Mouse (Mus musculus) retina, embryonic 14.5 days (tissue): ENCODE measurements around the gene Slc25a21.

Experiments used
- DNase-seq: peaks from one replicate; pipeline ENCODE4 v3.0.0-alpha.2; 2015; ENCODE audit warnings: low spot score

Slc25a21 gene

DNA sequence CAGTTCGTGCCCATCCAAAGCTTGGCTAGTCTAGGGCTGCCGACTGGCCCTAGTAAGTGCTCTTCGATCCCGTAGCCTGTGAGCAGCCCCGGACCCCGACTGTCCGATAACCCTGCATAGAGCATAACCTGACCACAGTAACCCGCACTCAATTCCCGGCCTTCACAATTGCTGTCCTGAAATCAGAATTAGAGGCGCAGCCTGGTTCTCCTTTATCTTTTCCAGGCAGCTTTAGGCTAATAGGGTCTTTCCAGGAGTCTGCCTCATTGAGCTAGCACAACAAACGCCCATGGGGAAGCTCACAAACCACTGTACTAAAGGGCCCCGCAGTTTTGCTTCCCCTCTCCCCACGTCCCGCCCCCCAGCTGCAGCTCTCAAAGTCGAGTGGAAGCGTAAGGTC is 506.9 kb downstream of the Slc25a21 start:
- DNase-seq = no peak

DNA sequence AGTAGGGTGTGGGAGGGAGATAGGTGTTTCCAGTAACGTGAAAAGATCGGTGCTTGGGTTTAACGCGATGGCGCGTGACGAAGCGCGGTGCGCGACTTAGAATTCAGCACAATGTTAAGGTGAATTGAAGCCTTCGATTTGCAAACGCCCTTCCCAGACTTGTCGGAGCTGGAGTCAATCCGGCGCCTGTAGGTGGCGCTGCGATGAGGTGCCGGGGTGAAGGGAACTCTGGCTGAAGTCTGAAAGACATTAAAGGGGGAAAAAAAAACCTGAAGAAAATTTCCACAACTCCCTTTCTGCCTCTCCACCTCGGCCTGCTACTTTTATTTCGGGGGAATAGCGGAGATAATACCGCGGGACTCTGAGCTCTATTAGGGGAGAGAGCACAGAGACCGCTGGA is 507.5 kb downstream of the Slc25a21 start:
- DNase-seq = peak; percentile 74

DNA sequence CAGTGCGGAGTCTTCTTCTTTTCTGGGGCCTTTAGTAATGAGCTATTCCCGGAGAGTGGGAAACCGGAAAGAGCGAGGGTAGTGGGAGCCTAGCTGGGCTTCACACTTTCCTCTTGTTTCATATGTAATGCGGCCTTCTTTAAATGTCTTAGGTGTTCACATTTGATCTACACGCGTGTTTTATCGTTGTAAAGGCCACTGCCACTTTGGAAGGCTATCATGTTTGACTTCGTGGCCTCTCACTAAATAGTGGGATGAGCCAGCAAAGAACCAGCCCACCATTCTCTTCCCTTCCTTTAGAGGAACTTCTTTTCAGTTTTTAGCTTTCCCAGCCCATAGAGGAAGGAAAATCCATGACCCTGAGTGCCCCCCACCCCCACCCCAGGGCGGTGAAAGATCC is 507.9 kb downstream of the Slc25a21 start:
- DNase-seq = no peak

DNA sequence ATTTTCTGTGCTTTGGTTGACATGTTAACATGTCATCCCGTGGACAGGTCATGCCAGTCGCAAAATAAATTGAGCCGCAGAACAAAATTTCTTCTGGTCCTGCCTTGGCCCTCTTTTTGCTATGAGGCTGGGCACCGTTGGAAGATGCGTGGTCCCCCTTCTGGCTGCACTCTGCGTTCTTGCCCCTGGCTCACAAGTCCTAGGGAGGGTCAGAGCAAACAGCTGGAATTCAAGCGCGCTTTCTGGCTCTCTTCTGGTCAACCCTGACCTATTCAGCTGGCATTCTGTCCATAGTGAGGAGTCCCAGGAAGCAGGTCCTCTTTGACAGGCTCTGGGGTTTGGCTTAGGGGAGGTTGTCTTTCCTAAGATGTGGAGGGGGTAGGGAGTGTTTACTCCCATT is 508.4 kb downstream of the Slc25a21 start:
- DNase-seq = no peak

DNA sequence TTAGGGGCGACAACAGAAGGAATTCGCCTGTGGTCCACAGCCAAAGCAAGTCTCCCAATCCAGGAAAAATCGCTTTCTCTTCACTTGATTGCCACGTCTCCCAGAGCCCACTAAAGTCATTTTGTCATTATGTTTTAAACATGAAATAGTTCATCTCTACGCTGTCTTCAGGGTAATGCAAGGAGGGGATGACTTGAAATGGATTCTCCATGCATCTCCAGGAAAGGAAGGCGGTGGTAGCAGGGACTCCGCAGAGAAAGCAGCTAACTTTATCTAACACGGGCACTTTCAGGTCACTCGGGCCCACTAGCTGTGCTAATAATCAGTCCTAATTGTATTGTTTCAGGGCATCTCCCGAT is 508.8 kb downstream of the Slc25a21 start:
- DNase-seq = peak; percentile 39

DNA sequence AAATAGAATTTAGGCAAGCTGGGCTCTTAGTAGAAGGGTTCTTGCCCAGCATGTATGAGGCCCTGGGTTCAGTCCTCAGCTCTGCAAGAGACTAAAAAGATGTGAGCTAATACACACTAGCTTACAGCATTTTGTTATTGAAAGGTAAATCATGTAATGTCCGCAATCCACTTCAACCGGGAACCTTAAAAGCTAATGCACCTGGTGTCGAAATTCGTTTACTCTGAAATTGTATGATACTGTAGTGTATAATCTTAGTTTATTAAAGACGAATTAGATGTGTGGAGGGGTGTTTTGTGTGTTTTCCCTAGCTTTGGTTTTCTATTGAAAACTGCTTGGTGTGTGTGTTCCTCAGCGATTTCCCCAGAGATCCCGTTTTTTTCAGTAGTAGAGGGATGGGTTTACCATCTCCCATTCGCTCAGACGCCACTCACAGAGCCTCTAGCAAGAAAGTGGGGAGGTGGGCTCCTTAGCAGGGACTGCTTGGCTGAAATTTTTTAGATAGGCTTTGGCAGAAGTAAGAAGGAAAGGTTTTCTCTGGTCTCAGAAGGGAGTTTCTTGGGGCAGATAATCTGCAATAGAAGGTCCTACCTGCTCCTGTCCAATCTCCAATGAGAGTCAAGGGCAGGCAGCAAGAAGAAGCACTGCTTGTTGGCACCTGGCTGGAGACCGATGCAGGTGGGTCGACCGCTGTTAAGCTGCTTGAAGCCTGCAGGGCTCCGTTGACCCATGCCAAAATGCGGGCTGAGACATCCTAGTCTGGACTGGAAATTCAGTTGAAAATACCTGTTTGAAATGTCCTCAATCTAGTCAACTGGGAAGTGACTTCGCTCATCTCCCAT is 509.4 kb downstream of the Slc25a21 start:
- DNase-seq = peak; percentile 51

DNA sequence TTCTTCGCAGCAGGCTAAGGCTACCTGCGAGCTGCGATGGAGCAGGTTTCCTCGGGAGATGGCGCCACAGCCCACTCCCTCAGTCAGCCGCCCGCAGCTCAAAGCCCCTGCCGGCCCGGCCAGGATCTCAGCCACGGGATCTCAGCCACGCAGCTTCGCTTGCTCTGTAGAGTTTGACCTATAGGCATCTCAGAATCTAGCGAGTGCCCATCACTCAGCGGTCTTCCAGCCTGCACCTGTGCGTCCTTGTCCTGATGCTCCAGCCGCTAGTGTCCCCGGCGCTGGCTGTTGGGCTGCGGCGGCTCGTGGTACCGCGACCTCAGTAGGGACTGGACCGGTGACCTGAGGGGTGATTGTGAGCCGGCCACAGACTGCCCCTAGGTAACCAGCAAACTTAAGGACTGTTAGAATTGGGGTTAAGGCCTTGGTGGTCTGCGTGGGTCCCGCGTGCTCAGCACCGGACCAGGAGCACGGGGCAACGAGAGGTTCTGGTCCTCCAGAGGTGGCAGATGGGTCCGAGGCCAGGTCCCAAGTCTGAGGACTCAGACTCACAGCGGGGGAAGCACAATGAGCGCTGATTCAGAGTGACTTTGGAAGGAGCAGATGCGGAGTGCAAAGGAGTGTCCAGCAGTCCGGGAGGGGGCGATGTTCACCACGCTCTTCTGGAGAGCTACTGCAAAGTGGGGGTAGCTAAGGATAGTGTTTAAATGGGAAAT is 516.0 kb downstream of the Slc25a21 start:
- DNase-seq = peak; percentile 71

DNA sequence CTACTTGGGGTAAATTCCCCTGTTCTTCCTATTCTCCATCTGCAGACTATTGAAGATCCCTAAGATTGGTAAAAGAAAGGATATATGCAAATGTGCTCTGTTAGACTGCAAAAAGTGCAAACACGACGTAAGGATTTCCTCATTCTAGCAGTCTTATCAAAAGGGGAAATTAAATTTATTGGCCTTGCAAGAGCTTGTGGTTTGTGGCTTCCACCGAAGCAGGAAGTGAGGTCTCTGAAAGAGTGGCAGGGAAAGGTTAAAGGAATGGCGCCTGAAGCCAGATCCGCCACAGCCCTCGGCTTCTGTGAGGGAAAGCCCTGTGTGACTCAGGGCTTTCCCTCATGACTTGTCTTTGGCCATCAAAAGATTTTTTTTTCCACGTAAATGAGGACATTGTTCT is 519.7 kb downstream of the Slc25a21 start:
- no peak for DNase-seq

DNA sequence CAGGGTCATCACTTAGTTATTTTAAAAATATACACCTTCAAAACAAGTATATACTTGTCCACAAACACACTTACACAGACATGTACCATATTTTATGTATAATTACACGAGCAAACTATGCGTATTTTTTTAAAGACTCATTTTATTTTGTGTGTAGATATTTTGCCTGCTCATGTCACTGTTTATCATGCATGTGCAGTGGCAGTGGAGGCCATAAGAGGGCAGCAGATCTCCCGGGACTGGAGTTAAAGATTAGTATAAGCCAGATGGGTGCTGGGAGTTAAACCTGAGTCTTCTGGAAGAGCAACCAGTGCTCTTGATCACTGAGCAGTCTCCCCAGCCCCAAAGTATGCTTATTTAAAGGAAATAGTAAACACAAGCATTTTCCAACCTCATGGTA is 522.5 kb downstream of the Slc25a21 start:
- peak; percentile 56 for DNase-seq

DNA sequence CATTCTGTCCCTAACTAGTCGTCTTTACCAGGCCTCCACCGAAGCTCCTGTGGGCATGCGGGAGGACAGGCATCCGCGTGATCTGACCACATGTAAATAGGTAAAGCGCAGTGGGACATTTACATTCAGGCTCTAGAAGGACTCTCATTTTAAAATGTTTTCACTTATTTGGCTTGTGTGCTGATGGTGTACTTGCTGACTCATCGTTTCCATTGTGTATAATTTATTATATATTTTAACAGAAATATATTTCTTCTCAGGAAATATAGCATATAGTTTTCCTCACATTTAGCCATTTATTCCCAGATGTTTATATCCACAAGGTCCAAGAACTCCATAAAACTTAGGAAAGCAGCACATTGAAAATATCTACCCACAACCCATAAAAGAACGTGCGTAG is 526.5 kb downstream of the Slc25a21 start:
- no peak for DNase-seq

DNA sequence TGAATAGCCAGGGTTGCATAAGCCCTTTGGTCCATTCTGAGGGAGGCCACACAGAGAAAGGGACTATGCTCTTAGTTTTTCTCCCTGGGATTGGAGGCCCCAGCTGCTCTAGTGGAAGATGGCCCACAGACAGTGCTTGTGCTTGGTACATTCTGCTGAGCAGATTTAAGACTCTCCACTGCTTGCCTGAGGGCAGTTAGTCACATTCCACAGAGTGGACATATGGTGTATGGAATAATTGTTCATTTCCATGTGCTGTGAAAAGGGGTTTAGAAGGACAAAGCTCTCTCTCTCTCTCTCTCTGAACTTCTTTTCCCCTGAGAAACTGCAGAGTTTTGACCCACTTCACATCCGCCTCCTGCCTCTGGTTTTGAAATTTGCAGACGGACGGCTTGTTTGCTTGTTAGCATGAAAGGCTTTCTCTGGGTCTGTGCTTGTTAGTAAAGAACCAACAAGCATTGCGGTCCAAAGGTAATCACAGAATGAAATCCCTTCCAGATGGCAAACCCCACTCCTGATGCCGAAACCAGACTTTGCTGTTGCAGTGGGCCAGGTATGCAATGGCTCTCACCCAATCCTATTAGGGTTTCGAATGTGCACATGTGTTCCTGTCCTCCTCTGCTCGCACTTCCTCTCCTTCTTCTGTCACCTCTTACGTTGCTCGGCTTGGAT is 527.7 kb downstream of the Slc25a21 start:
- no peak for DNase-seq
